Mouse (Mus musculus) forebrain, postnatal 0 days (tissue): ENCODE results near the gene Creb5. TPM values are rescaled to one million over a fixed set of nuclear protein-coding genes. Genes with fewer than 3 reads are reported as not detected.

Experiments
- ATAC-seq: fragments of 200-750 bp; cut with Nextera tagmentation; 2 replicates; pipeline ENCODE4 v1.8.0; 2017; ENCODE audit warnings: mild to moderate bottlenecking, moderate library complexity
- DNase-seq: peaks from one replicate; pipeline ENCODE4 v3.0.0-alpha.2; 2015
- H3K27ac ChIP-seq: fragments of 300-500 bp; sonication (generic); 2 replicates; pipeline ENCODE4 v1.5.1; 2014; ENCODE audit warnings: low read depth, mild to moderate bottlenecking, antibody characterized with exemption, low read length, moderate library complexity, mixed read lengths
- H3K27me3 ChIP-seq: fragments of 300-500 bp; sonication (generic); 2 replicates; pipeline ENCODE4 v1.6.1; 2014; ENCODE audit warnings: mild to moderate bottlenecking, low read length, mixed read lengths; ENCODE audit not compliant: insufficient read depth
- H3K36me3 ChIP-seq: fragments of 300-500 bp; sonication (generic); 2 replicates; pipeline ENCODE4 v1.6.1; 2014; ENCODE audit warnings: mild to moderate bottlenecking, moderate library complexity; ENCODE audit not compliant: insufficient read depth
- H3K4me1 ChIP-seq: fragments of 300-500 bp; sonication (generic); 2 replicates; pipeline ENCODE4 v1.6.1; 2014; ENCODE audit warnings: antibody characterized with exemption; ENCODE audit not compliant: insufficient read depth
- H3K4me2 ChIP-seq: fragments of 300-500 bp; sonication (generic); 2 replicates; pipeline ENCODE4 v1.6.1; 2014; ENCODE audit warnings: low read depth, mild to moderate bottlenecking, moderate library complexity
- H3K4me3 ChIP-seq: fragments of 300-500 bp; sonication (generic); 2 replicates; pipeline ENCODE4 v1.5.1; 2014; ENCODE audit warnings: low read depth, low read length, mixed read lengths
- H3K9ac ChIP-seq: fragments of 300-500 bp; sonication (generic); 2 replicates; pipeline ENCODE4 v1.6.1; 2014; ENCODE audit warnings: mild to moderate bottlenecking
- H3K9me3 ChIP-seq: fragments of 300-500 bp; sonication (generic); 2 replicates; pipeline ENCODE4 v1.6.1; 2016; ENCODE audit warnings: low read length
- CTCF ChIP-seq: sonication (generic); IDR thresholded peaks from 2 replicates; pipeline ENCODE4 v1.5.1; 2016; ENCODE audit warnings: antibody characterized with exemption, control low read depth, low read depth
- WGBS: fragments of 180-500 bp; shearing (Covaris S2); extraction: QIAGEN DNeasy Blood & Tissue Kit; methylation state at CpG from one replicate; pipeline ENCODE4 v1.1.7; 2014; 5-methylcytosine and 5-hydroxymethylcytosine counted together
- polyA plus RNA-seq: library from polyadenylated mRNA; unstranded; fragments of >200 nt; fragmentation: Nextera tagmentation; extraction: Ambion mirVana; gene quantifications from 2 replicates; pipeline ENCODE4 v1.2.1, GENCODE M21; 2015
- total RNA-seq: library from RNA; depleted of rRNA; stranded (reverse); fragments of >200 nt; gene quantifications from 2 replicates; pipeline ENCODE4 v1.2.3, GENCODE M21; 2014

The Creb5 gene
- total and polyA plus RNA-seq, 2 experiments from 2014 or later: 2.4 to 3.2 TPM

DNA sequence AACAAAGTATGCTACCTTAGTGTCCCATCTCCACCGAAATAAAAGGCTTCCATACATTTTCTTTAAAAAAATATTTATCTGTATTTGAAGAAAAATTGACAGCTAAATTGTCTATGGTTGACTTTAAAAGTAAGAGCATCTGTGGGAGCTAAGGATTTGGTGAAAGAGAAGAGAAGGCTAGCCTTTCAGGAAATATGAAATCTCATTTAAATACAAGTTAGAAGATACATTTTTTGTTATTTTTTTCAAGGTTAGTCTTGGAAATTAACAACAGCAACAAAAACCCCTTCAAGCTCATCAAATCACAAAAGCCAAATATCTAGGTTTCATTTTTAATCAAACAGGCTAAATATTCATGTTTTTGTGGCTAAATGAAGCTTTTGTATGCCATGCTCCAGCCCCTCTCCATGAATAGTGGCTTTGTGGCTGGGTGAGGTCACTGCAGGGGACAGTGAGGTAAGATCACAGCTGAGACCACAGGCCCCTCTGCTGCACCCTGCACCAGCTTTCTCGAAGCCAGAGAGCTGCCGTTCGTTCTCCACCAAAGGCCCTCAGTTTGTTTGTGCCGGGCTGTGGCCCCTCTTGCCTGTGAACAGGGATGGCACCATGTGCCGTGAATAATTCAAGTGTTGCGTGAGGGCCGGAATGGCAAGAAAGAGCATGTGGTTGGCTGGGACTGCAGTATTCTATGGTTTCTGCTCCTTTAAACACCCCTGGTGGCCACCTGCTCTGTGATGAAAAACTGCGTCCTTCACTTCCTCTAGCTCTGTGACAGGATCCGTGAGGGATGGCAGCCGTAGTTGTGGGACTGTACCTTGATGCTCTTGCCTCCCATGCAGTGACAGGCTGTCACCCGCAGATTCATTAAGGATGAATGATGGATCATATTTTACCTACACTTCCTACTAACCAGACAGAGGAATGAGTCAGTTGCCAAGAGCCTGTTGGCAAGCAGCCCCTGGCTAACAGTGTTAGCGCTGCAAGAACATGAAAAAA, 350.6 kb downstream of the Creb5 start:
- no peaks in the 10 kb centered on the region for H3K9me3 ChIP-seq
- DNase-seq (no peak), ATAC-seq (peak; percentile 64)
- no peak overlapping the region for H3K27ac ChIP-seq
- H3K4me1 ChIP-seq: no peaks in the 10 kb centered on the region
- H3K27me3 ChIP-seq: no peaks in the 10 kb centered on the region
- 35% methylated on average over 13 of the region's 13 CpGs for WGBS
- H3K36me3 ChIP-seq: no peaks in the 10 kb centered on the region
- no peak overlapping the region for H3K4me3 ChIP-seq
- H3K4me2 ChIP-seq: no peak overlapping the region
- TF ChIP-seq CTCF: no peak
- no peak overlapping the region for H3K9ac ChIP-seq

DNA sequence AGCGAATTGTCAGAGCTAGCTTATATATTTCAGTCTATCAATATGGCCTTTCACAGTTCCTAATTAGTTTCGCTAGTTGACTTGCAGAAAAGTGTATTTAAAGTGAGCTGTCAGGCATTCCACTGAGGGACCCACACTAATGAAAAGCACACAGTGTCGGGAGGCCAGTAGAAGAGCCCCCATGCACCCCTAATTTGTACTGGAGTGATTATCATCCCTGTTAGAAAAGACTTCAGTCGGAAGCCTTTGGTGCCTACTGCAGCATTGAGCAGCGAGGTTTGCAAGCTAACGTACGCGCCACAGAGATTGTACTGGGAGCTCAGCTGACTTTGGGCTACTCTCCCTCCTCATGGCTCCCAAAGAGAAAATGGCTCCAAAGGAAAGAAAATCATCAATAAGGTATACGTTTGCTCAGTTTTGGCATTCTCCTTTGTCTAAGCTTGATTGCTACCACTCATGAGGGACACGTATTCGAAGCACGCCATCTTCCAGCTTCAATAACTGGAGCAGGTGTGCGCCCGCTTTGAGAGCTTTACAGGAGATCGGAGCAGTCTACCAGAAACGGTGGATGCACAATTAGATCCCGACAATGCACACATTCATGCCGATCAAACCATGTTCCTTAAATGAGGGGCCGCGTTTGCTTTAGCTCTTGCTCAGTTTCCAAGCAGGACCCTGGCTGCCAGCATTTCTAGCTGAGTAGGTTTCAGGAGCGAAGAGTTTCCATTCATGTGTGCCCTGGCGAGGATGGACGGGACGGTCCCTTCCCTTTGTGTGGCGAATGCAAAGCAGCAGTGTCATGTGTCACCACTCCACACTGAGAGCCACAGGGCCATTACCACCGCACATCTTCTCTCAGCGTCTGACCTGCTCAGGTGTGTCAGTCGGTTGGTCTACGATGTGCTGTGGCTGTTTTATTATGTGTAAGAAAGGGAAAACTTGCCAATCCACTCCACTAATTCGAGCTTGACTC, 354.8 kb downstream of the Creb5 start:
- no peaks in the 10 kb centered on the region for H3K27me3 ChIP-seq
- 34% methylated on average over 30 of the region's 30 CpGs for whole genome bisulfite sequencing
- H3K9me3 ChIP-seq: no peaks in the 10 kb centered on the region
- peak; percentile 47; the same call in 1 of the 2 replicates for ATAC-seq
- no peaks in the 10 kb centered on the region for H3K36me3 ChIP-seq
- H3K4me2 ChIP-seq: peak overlapping the region; percentile 44
- TF ChIP-seq CTCF: no peak
- H3K27ac ChIP-seq: no peak overlapping the region
- peak overlapping the region; percentile 14; the same call in 1 of the 2 replicates for H3K9ac ChIP-seq
- H3K4me3 ChIP-seq: peak overlapping the region; percentile 25
- peak; percentile 63 for DNase-seq
- peaks cover 10% of the 10 kb centered on the region; the same call in 1 of the 2 replicates for H3K4me1 ChIP-seq

DNA sequence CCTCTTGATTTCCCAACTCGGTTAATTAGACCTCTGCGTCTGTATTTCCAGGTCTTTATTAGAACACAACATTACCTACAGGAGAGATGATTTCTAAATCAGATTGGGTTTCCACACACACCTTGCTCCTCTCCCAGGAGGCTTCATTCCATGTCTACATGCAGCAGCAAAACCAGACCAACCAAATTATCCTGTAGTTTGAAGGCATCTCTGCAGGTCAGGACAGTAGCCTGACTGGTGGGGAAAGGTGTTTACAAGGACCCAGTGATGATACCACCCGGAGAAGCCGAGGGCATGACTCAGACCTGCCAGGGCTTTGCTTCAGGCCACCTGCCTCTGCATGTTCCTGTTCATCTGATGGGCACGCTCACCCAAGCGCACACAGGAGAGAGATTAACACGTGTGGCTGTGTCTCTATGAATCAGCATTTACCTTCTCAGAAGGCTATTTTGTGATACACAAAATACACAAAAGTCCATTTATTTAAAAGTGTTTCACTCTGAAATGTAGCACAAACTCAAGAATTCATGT, 355.8 kb downstream of the Creb5 start:
- WGBS: 53% methylated on average over 7 of the region's 7 CpGs
- no peak overlapping the region for H3K27ac ChIP-seq
- no peaks in the 10 kb centered on the region for H3K27me3 ChIP-seq
- no peaks in the 10 kb centered on the region for H3K9me3 ChIP-seq
- H3K36me3 ChIP-seq: no peaks in the 10 kb centered on the region
- H3K9ac ChIP-seq: no peak overlapping the region
- no peak for TF ChIP-seq CTCF
- DNase-seq (no peak), ATAC-seq (no peak)
- H3K4me1 ChIP-seq: peaks cover 10% of the 10 kb centered on the region; the same call in 1 of the 2 replicates
- H3K4me3 ChIP-seq: no peak overlapping the region
- 0 out of 2 replicates have a peak overlapping the region, but pooled peaks have one; percentile 44 for H3K4me2 ChIP-seq

DNA sequence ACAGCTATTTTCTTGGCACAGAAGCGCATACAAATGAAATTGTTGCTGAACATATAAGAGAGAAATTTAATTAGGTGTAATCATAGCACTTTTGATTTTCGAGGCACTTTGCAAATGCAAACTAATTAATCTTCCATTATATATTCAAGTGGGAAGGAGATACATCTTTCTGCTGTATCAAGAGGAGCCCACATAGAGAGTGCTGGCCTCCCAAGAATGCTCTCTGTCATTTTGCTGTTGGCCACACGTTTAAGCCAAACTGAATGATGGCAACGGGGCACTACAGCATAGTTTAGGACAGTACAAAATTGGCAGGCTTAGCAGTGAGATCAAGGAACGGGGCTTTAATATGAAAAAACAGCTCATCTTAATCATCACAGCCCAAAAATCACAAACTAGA, 356.4 kb downstream of the Creb5 start:
- Histone ChIP-seq H3K27ac (no peak overlapping the region), H3K9me3 (no peaks in the 10 kb centered on the region), H3K4me1 (peaks cover 10% of the 10 kb centered on the region; the same call in 1 of the 2 replicates), H3K4me3 (no peak overlapping the region), H3K9ac (no peak overlapping the region), H3K36me3 (no peaks in the 10 kb centered on the region), H3K27me3 (no peaks in the 10 kb centered on the region), H3K4me2 (no peak overlapping the region)
- no peak for ATAC-seq
- 24% methylated on average over 5 of the region's 5 CpGs for WGBS
- no peak for DNase-seq
- TF ChIP-seq CTCF: no peak

DNA sequence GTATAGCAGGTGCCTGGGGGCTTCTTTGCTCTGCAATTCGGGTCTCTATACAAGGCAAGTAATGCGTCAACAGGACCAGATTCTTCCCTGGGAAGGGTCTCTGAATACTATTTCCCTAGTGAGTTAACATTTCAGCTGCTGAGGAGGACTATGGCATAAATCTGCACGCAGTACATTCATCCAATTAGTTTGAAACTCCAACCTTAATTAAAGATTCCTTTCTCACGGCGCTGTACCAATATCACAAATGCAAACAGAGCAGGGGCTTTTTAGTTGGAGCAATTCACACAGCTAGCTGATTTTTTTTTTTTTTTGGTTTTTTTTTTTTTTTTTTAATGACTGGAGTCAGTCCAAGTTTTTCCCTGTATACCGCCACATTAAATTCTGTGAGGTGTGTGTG, 357.0 kb downstream of the Creb5 start:
- Histone ChIP-seq H3K36me3 (no peaks in the 10 kb centered on the region), H3K9ac (no peak overlapping the region), H3K4me3 (no peak overlapping the region), H3K4me2 (no peak overlapping the region), H3K27ac (no peak overlapping the region), H3K9me3 (no peaks in the 10 kb centered on the region), H3K4me1 (peaks cover 10% of the 10 kb centered on the region; the same call in 1 of the 2 replicates), H3K27me3 (no peaks in the 10 kb centered on the region)
- WGBS: 16% methylated on average over 6 of the region's 6 CpGs
- no peak for TF ChIP-seq CTCF
- ATAC-seq (no peak), DNase-seq (no peak)

DNA sequence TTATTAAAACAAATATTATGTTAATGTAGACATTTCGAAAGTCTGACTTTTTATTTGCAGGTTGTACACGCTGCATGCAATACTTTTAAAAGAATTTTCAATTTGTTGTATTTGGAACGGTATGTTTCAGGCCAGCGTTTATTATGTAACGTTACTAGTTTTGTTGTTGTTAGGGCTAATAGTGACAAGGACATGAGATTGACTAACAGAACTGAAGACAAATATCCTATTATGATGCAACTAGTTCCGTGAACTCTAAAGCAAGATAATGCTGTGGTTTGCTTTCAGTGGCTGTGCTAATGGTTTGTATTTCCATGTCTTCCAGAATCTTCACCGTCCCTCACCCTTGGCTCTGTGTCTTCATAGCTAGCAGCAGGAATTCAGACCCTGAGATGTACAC, 357.9 kb downstream of the Creb5 start:
- no peak overlapping the region for H3K4me2 ChIP-seq
- TF ChIP-seq CTCF: no peak
- peaks cover 10% of the 10 kb centered on the region; the same call in 1 of the 2 replicates for H3K4me1 ChIP-seq
- 84% methylated on average over 7 of the region's 7 CpGs for WGBS
- no peak overlapping the region for H3K9ac ChIP-seq
- no peaks in the 10 kb centered on the region for H3K27me3 ChIP-seq
- ATAC-seq: no peak
- no peaks in the 10 kb centered on the region for H3K9me3 ChIP-seq
- no peak overlapping the region for H3K27ac ChIP-seq
- H3K4me3 ChIP-seq: no peak overlapping the region
- no peak for DNase-seq
- H3K36me3 ChIP-seq: no peaks in the 10 kb centered on the region
